Comparison of ENCODE assay signal across 22 mouse cellular contexts in the genomic region with DNA sequence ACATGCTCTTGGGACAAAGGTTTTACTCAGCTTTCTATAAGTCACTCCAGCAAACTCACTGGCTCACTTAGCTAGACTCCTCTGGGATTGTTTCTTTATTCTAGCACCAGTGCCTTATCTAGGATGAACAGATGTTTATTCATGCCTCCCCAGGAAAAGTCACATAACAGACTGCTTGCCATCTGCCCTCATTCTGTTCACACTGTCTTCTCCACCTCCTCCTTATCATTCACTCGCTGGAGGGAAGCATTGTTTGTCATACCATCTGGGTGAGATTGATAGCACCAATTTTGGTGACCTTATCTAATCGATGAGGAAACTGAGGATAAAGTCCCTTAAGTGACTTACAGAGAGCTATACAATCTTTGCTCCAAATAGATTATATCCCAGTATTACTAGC.
DNase-seq lines count a peak whose midpoint lies in the region; ATAC-seq and TF ChIP-seq lines count a peak whose summit lies in the region.
"Had no signal": no experiment of that assay in that cellular context is flagged by ENCODE, and none has a peak within 500 bp of the region (broad histone marks: within the 10 kb centered on the region; RNA-seq: fewer than 3 reads in every experiment).

No protein-coding gene starts in this region.

- H3K36me3 ChIP-seq in liver, embryonic 16.5 days (ENCODE audit: control insufficient read depth, insufficient read depth): no peaks in the 10 kb centered on the region
- H3K36me3 ChIP-seq: forebrain, embryonic 15.5 days; limb, embryonic 12.5 days; stomach, embryonic 15.5 days had no signal

- no peaks in the 10 kb centered on the region for H3K9me3 ChIP-seq in liver, embryonic 16.5 days (replicated peaks; ENCODE audit: control insufficient read depth, low read length)
- H3K9me3 ChIP-seq: forebrain, embryonic 15.5 days; limb, embryonic 12.5 days; stomach, embryonic 15.5 days had no signal

- H3K27me3 ChIP-seq in liver, embryonic 16.5 days (ENCODE audit: control insufficient read depth, insufficient read depth, low read depth, low read length): no peaks in the 10 kb centered on the region
- H3K27me3 ChIP-seq: forebrain, embryonic 15.5 days; limb, embryonic 12.5 days; stomach, embryonic 15.5 days had no signal

- no peak for TF ChIP-seq CTCF in layer of hippocampus, adult 2 months (conservative IDR thresholded peaks at IDR 0.05)
- no peak for TF ChIP-seq CTCF in brain, embryonic 14.5 days (IDR thresholded peaks at IDR 0.05; ENCODE audit: borderline replicate concordance, extremely low read depth, insufficient read depth, insufficient read length)

- H3K27ac ChIP-seq in layer of hippocampus, adult 2 months: no peak overlapping the region
- no peak overlapping the region for H3K27ac ChIP-seq in liver, embryonic 16.5 days (ENCODE audit: low read length)
- H3K27ac ChIP-seq: forebrain, embryonic 15.5 days; kidney, postnatal 0 days; limb, embryonic 12.5 days; stomach, embryonic 15.5 days had no signal

- H3K4me1 ChIP-seq in liver, embryonic 16.5 days (ENCODE audit: control insufficient read depth, low read depth, low read length): no peaks in the 10 kb centered on the region
- H3K4me1 ChIP-seq: forebrain, embryonic 15.5 days; limb, embryonic 12.5 days; stomach, embryonic 15.5 days had no signal

- no peak overlapping the region for H3K4me2 ChIP-seq in liver, embryonic 16.5 days (ENCODE audit: low read depth, low read length)
- H3K4me2 ChIP-seq: forebrain, embryonic 15.5 days; limb, embryonic 12.5 days; lung, embryonic 14.5 days; midbrain, embryonic 11.5 days; stomach, embryonic 15.5 days had no signal

- H3K9ac ChIP-seq in liver, embryonic 16.5 days (ENCODE audit: low read depth, low read length): no peak overlapping the region
- H3K9ac ChIP-seq: forebrain, embryonic 15.5 days; limb, embryonic 12.5 days; lung, embryonic 14.5 days; stomach, embryonic 15.5 days had no signal

- DNase-seq in embryo, embryonic 10 days (ENCODE audit: low spot score): peak; percentile 3
- no peak for DNase-seq in embryo, embryonic 9.5 days (ENCODE audit: extremely low spot score)
- DNase-seq in layer of hippocampus, adult 2 months (ENCODE audit: low spot score in 2 of 2): peak; percentile 28 to 38
- no peak for DNase-seq in layer of hippocampus, postnatal 25 days (ENCODE audit: extremely low spot score in 1 of 2, low spot score in 1 of 2)
- peak; percentile 15 for DNase-seq in brain, embryonic 14.5 days (ENCODE audit: low read depth)
- no peak for DNase-seq in yolk sac, embryonic 10.5 days (ENCODE audit: low spot score)
- no peak for DNase-seq in gastrocnemius, postnatal 36 days
- DNase-seq: adrenal gland, postnatal 25 days; cerebellum, adult 8-10 months; gastrocnemius, postnatal 10 days; heart, postnatal 10 days; kidney, adult 18-20 months; lung, embryonic 14.5 days; lung, postnatal 4 days; thymus, adult 2 months had no signal

- H3K4me3 ChIP-seq in layer of hippocampus, adult 2 months: no peak overlapping the region
- no peak overlapping the region for H3K4me3 ChIP-seq in liver, embryonic 16.5 days (ENCODE audit: low read depth, low read length)
- H3K4me3 ChIP-seq: forebrain, embryonic 15.5 days; limb, embryonic 12.5 days; stomach, embryonic 15.5 days had no signal

- intact Hi-C loops in gastrocnemius, postnatal 36 days (cut with DNase I): no loop called here

- no peak for TF ChIP-seq POLR2A in brain, embryonic 14.5 days (IDR thresholded peaks at IDR 0.05; ENCODE audit: borderline replicate concordance, extremely low read depth, insufficient read depth, insufficient read length, poor library complexity, severe bottlenecking)

- ATAC-seq in liver, embryonic 16.5 days (ENCODE audit: low read depth): 0 out of 2 replicates have a peak, but pooled peaks have one; percentile 16
- ATAC-seq: CD4-positive, CD25-positive, alpha-beta regulatory T cell, adult 4 months; forebrain, embryonic 15.5 days had no signal

- 16% methylated on average over 2 of the region's 2 CpGs for WGBS in liver, embryonic 16.5 days (ENCODE audit: insufficient replicate concordance)

Comparison
In these comparisons a context has a peak if more than half of its experiments do, and no peak if none do; other contexts are left out.
1. DNase-seq: peak in embryo, embryonic 10 days (single experiment), layer of hippocampus, adult 2 months (2 of 2) and brain, embryonic 14.5 days (single experiment); none in embryo, embryonic 9.5 days (single experiment), layer of hippocampus, postnatal 25 days (0 of 2), yolk sac, embryonic 10.5 days (single experiment) and gastrocnemius, postnatal 36 days (0 of 2).